Mouse (Mus musculus) limb, embryonic 13.5 days (tissue): ENCODE measurements around the gene Zcchc7. TPM values are rescaled to one million over a fixed set of nuclear protein-coding genes. Genes with fewer than 3 reads are reported as not detected.

Experiments used
- ATAC-seq: fragments of 200-750 bp; cut with Nextera tagmentation; 2 replicates; pipeline ENCODE4 v1.8.0; 2017; ENCODE audit warnings: low read depth, moderate number of reproducible peaks, moderate TSS enrichment; ENCODE audit not compliant: low FRiP score
- H3K27ac ChIP-seq: fragments of 300-500 bp; sonication (generic); 2 replicates; pipeline ENCODE4 v1.5.1; 2015; ENCODE audit warnings: inconsistent platforms, mild to moderate bottlenecking, moderate library complexity
- H3K27me3 ChIP-seq: fragments of 300-500 bp; sonication (generic); 2 replicates; pipeline ENCODE4 v1.6.1; 2015; ENCODE audit warnings: mild to moderate bottlenecking, inconsistent platforms
- H3K36me3 ChIP-seq: fragments of 300-500 bp; sonication (generic); 2 replicates; pipeline ENCODE4 v1.6.1; 2015; ENCODE audit warnings: inconsistent platforms, mild to moderate bottlenecking, moderate library complexity
- H3K4me1 ChIP-seq: fragments of 300-500 bp; sonication (generic); 2 replicates; pipeline ENCODE4 v1.6.1; 2015; ENCODE audit warnings: inconsistent platforms
- H3K4me2 ChIP-seq: fragments of 300-500 bp; sonication (generic); replicated peaks from 2 replicates; pipeline ENCODE4 v1.6.1; 2015; ENCODE audit warnings: inconsistent platforms, mild to moderate bottlenecking, moderate library complexity
- H3K4me3 ChIP-seq: fragments of 300-500 bp; sonication (generic); 2 replicates; pipeline ENCODE4 v1.5.1; 2015; ENCODE audit warnings: moderate library complexity, mild to moderate bottlenecking, inconsistent platforms
- H3K9ac ChIP-seq: fragments of 300-500 bp; sonication (generic); 2 replicates; pipeline ENCODE4 v1.6.1; 2015; ENCODE audit warnings: mild to moderate bottlenecking, inconsistent platforms
- H3K9me3 ChIP-seq: fragments of 300-500 bp; sonication (generic); 2 replicates; pipeline ENCODE4 v1.6.1; 2016; ENCODE audit warnings: inconsistent platforms
- WGBS: fragments of 180-500 bp; shearing (Covaris S2); methylation state at CpG from one replicate; pipeline ENCODE4 v1.1.7; 2015; 5-methylcytosine and 5-hydroxymethylcytosine counted together
- polyA plus RNA-seq: library from polyadenylated mRNA; unstranded; fragments of >200 nt; fragmentation: Nextera tagmentation; extraction: Ambion mirVana; gene quantifications from 2 replicates; pipeline ENCODE4 v1.2.1, GENCODE M21; 2015

Zcchc7 gene
- 41.5 and 47.7 TPM in 2 replicates for polyA plus RNA-seq

DNA sequence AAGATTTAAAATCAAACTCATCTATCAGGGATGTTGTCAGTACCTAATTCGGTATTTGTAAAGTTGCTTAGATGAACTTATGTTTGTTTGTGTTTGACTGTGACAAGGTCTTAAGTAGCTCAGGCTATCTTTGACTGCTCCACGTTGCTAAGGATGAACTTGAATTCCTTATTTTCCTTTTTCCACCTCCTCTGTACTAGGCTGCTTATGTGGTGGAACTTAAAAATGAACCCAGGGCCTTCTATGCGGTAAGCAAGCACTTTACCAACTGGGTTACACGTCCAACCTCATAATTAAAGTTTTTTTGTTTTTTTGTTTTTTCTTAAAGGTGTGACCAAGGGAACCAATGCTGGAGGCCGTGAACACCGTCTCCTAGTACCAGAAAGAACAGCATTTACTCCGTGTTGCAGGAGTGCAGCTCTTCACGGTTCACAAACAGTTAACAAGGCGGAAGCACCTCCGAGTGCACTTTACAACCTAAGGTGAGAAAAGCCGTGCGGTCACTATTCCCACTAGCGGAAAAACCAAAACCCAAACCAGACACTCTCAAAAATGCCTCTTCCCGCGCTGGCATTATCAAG, at the start of gene Zcchc7:
TSS of gene Zcchc7 (plus strand) at position 325 of the 581 bp plus-strand sequence.
- WGBS = 4% methylated on average over 15 of the region's 15 CpGs
- peak; percentile 54; the same call in 1 of the 2 replicates for ATAC-seq
- H3K27ac ChIP-seq = peak within 1 kb of the TSS; percentile 88
- H3K9me3 ChIP-seq = no peaks in the 10 kb centered on the region
- peak within 1 kb of the TSS; percentile 69 for H3K4me2 ChIP-seq
- peak within 1 kb of the TSS; percentile 91 for H3K9ac ChIP-seq
- H3K27me3 ChIP-seq = no peaks in the 10 kb centered on the region
- no peaks in the 10 kb centered on the region for H3K36me3 ChIP-seq
- peaks cover 11% of the 10 kb centered on the region for H3K4me1 ChIP-seq
- peak within 1 kb of the TSS; percentile 86 for H3K4me3 ChIP-seq

GRCm38 (mm10) chr4:44705967-44706366, 49.7 kb upstream of the Zcchc7 start:
- H3K27me3 ChIP-seq = peaks cover 98% of the 10 kb centered on the region
- no peak overlapping the region for H3K27ac ChIP-seq
- no peaks in the 10 kb centered on the region for H3K9me3 ChIP-seq
- no peaks in the 10 kb centered on the region for H3K36me3 ChIP-seq
- H3K4me1 ChIP-seq = peaks cover 22% of the 10 kb centered on the region
- no peak overlapping the region for H3K4me2 ChIP-seq
- H3K9ac ChIP-seq = no peak overlapping the region
- 3% methylated on average over 7 of the region's 7 CpGs for WGBS
- ATAC-seq = no peak
- no peak overlapping the region for H3K4me3 ChIP-seq

- no peak overlapping the region for H3K27ac ChIP-seq
- no peak overlapping the region for H3K9ac ChIP-seq
- peaks cover 24% of the 10 kb centered on the region for H3K4me1 ChIP-seq
- peaks cover 98% of the 10 kb centered on the region for H3K27me3 ChIP-seq
- H3K36me3 ChIP-seq = no peaks in the 10 kb centered on the region
- WGBS = 13% methylated on average over 1 of the region's 1 CpGs
- H3K4me3 ChIP-seq = no peak overlapping the region
- ATAC-seq = no peak
- H3K4me2 ChIP-seq = no peak overlapping the region
- no peaks in the 10 kb centered on the region for H3K9me3 ChIP-seq
Observed at GRCm38 (mm10) chr4:44706865-44707264, 48.8 kb upstream of the Zcchc7 start.

DNA sequence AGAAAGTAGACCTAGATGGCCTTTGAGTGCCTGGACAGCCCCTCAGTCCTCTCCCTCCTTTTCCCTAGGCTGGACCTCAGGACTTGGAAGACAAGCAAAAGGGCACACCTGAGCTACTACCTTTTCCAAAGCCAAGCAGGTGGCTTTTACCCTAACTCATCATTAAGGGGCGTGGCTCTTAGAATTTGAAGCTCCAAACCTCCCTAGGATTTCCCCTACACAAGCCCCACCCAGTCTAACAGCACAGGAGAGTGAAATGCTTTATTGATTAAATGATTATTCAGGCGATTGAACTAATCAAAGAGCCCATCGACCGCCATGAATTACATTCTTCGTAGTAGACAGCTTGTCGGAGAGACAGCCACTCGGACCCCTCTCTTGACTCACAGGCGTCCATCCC, 47.4 kb upstream of the Zcchc7 start:
- Histone ChIP-seq H3K4me2 (no peak overlapping the region), H3K4me1 (peaks cover 28% of the 10 kb centered on the region), H3K27me3 (peaks cover 98% of the 10 kb centered on the region), H3K9ac (no peak overlapping the region), H3K27ac (no peak overlapping the region), H3K36me3 (no peaks in the 10 kb centered on the region), H3K4me3 (no peak overlapping the region), H3K9me3 (no peaks in the 10 kb centered on the region)
- ATAC-seq = no peak
- WGBS = 48% methylated on average over 8 of the region's 8 CpGs

- Histone ChIP-seq H3K9ac (no peak overlapping the region), H3K4me1 (peaks cover 27% of the 10 kb centered on the region), H3K4me2 (no peak overlapping the region), H3K27ac (no peak overlapping the region), H3K9me3 (no peaks in the 10 kb centered on the region), H3K36me3 (no peaks in the 10 kb centered on the region), H3K27me3 (peaks cover 98% of the 10 kb centered on the region), H3K4me3 (no peak overlapping the region)
- ATAC-seq = no peak
Observed at GRCm38 (mm10) chr4:44709091-44709695, 46.5 kb upstream of the Zcchc7 start.

DNA sequence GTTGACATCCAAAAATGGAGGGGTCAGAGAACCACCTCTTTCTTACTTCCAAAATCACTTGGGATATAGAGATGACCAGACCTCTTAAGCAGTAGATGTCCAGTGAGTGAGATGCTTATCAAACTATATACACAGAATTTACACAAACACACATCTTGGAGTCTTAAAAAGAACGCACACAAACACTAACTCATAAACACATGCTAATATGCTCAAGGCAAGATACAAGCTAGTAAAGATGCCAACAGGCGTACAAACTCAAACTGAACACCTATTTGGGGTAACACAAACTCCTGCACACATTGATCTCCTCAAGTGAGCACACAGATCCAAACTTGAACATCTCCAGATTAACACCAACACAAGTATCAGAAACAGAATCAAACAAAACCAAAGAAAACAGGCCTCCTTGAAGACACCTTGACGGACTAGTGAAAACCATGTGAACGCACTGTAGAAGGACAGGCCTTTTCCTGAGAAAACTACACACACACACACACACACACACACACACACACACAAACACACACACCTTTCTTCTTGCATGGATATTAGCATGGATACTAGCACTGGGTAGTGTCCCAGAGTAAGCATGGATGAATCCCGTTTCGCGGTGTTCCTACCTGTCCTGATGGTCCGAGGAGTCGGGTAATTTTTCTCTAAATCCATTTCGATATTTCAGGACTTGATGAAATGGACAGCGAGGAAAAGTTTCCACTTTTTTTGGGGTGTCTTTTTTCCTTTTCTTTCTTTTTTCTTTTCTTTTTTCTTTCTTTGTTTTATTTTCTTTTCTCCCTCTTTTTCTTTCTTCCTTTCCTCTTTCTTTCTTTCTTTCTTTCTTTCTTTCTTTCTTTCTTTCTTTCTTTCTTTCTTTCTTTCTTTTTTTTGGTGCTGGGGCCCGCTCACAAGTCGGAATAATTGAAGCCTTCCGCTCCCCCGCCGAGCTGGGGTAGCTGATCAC, 45.7 kb upstream of the Zcchc7 start, which contains the start of gene Pax5:
TSS of gene Pax5 (minus strand) at position 748 of the 961 bp plus-strand sequence.
- Histone ChIP-seq H3K9me3 (no peaks in the 10 kb centered on the region), H3K4me3 (peak within 1 kb of the TSS; percentile 17), H3K4me1 (peaks cover 20% of the 10 kb centered on the region), H3K9ac (no peak within 1 kb of the TSS), H3K36me3 (no peaks in the 10 kb centered on the region), H3K27ac (no peak within 1 kb of the TSS), H3K4me2 (no peak within 1 kb of the TSS; the same call in 1 of the 2 replicates), H3K27me3 (peaks cover 98% of the 10 kb centered on the region)
- no peak for ATAC-seq
- WGBS = 25% methylated on average over 16 of the region's 16 CpGs

DNA sequence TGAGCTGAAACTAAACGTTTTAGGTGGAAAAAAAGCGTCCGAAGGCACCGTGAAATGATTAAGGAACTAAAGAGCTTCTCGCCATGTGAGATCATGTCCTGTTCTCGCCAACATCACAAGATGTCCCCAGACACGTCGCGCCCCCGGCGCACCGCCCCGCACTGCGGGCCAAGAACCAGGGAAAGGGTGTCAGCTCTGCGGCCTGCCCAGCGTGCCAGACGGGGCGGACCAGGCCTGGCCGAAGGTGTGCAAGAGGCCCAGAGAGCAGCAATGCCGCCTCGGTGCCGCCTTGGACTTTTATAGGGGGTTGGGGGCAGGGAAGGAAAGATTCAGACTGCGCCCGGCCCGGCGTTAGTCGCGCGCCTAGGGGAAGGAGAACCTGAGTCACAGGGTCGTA, 45.0 kb upstream of the Zcchc7 start:
- no peak overlapping the region for H3K9ac ChIP-seq
- H3K9me3 ChIP-seq = no peaks in the 10 kb centered on the region
- ATAC-seq = no peak
- H3K4me2 ChIP-seq = no peak overlapping the region; the same call in 1 of the 2 replicates
- peak overlapping the region; percentile 17 for H3K4me3 ChIP-seq
- H3K27me3 ChIP-seq = peaks cover 98% of the 10 kb centered on the region
- H3K27ac ChIP-seq = no peak overlapping the region
- H3K36me3 ChIP-seq = no peaks in the 10 kb centered on the region
- under 1% methylated on average over 30 of the region's 30 CpGs for WGBS
- H3K4me1 ChIP-seq = peaks cover 20% of the 10 kb centered on the region

GRCm38 (mm10) chr4:44711136-44711900, 44.4 kb upstream of the Zcchc7 start:
- Histone ChIP-seq H3K4me2 (0 out of 2 replicates have a peak overlapping the region, but pooled peaks have one; percentile 36), H3K27me3 (peaks cover 94% of the 10 kb centered on the region), H3K4me1 (peaks cover 20% of the 10 kb centered on the region), H3K9me3 (no peaks in the 10 kb centered on the region), H3K27ac (no peak overlapping the region), H3K36me3 (no peaks in the 10 kb centered on the region), H3K9ac (no peak overlapping the region), H3K4me3 (peak overlapping the region; percentile 17)
- ATAC-seq = no peak
- whole genome bisulfite sequencing = 1% methylated on average over 25 of the region's 25 CpGs

DNA sequence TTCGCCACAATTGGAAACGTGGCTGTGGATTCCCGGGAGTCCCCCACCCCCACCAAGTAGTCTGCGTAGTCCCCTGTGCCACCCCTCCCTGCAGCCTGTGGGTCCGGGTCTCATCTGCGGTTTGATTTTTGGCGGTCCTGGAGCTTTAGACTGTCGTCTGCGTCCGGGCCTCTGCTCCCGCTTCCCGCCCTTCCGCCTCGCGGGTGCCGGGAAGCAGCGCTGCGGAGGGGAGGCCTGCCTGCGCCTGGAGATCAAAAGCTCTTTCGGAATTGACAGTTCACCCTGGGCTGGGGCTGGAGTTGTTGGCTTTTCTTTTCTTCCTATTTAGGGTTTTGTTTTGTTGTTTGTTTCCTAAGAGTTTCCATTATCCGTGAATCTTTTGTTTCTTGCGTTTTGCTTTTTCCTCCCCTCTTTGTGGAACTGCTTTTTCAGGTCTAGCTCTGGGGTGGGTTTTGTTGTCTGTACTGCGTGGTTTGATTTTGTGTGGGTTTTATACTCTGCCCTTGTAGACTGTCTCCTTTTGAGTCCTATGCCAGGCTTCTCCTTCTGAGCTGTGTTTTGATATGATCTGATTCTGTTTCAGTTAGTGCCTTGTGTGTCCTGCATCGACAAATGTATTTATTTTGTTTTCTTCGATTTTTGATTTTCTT, 43.5 kb upstream of the Zcchc7 start:
- Histone ChIP-seq H3K27ac (no peak overlapping the region), H3K9me3 (no peaks in the 10 kb centered on the region), H3K27me3 (peaks cover 94% of the 10 kb centered on the region), H3K9ac (no peak overlapping the region), H3K4me3 (no peak overlapping the region; the same call in 1 of the 2 replicates), H3K36me3 (no peaks in the 10 kb centered on the region), H3K4me2 (peak overlapping the region; percentile 36; the same call in 1 of the 2 replicates), H3K4me1 (peaks cover 20% of the 10 kb centered on the region)
- WGBS = 1% methylated on average over 25 of the region's 25 CpGs
- no peak for ATAC-seq

- Histone ChIP-seq H3K9ac (no peak overlapping the region), H3K4me1 (peaks cover 20% of the 10 kb centered on the region), H3K4me2 (peak overlapping the region; percentile 35; the same call in 1 of the 2 replicates), H3K27me3 (peaks cover 94% of the 10 kb centered on the region), H3K27ac (no peak overlapping the region), H3K36me3 (no peaks in the 10 kb centered on the region), H3K4me3 (peak overlapping the region; percentile 22), H3K9me3 (no peaks in the 10 kb centered on the region)
- ATAC-seq = no peak
- under 1% methylated on average over 50 of the region's 50 CpGs for WGBS
Observed at GRCm38 (mm10) chr4:44712786-44713553, 42.7 kb upstream of the Zcchc7 start.
